Mouse (Mus musculus) stomach, postnatal 0 days (tissue): ENCODE measurements at regions not wholly inside any gene's neighbourhood (a gene's known extent, or its start where the extent isn't known, plus 50 kb on each side); places are given as distances from the start of the nearest gene placed in this dataset.

Source experiments
- CTCF ChIP-seq: IDR thresholded peaks from 2 replicates; pipeline ENCODE4 v1.5.1; 2016; ENCODE audit warnings: antibody characterized with exemption, low read depth, mild to moderate bottlenecking, moderate library complexity
- EP300 ChIP-seq: optimal IDR thresholded peaks from 2 replicates; pipeline ENCODE3; 2016; ENCODE audit warnings: antibody characterized with exemption

GRCm38 (mm10) chr13:101547887-101548286, 220.1 kb downstream of the Pik3r1 start:
- TF ChIP-seq EP300, result no peak
- no peak for TF ChIP-seq CTCF
